Mouse (Mus musculus) ovary, postnatal 36 days (tissue): ENCODE data around the gene Eif5b.
"Not testable (repeated sequence)": the region's sequence is repeated elsewhere in the genome, so short reads cannot be mapped to it uniquely, and the experiment has no call there.

Experiments used
- DNase-seq: peaks from one replicate; pipeline ENCODE4 v3.0.0; 2022; ENCODE audit warnings: low spot score, mixed read lengths

The Eif5b gene

GRCm38 (mm10) chr1:38003046-38003445 is 5.2 kb downstream of the Eif5b start:
- no peak for DNase-seq

GRCm38 (mm10) chr1:38006741-38007140 is 8.9 kb downstream of the Eif5b start:
- no peak for DNase-seq

- DNase-seq, result no peak
Measured at GRCm38 (mm10) chr1:38011647-38012046, 13.8 kb downstream of the Eif5b start.

GRCm38 (mm10) chr1:38012104-38012503 is 14.3 kb downstream of the Eif5b start:
- no peak for DNase-seq

GRCm38 (mm10) chr1:38012509-38012908 is 14.7 kb downstream of the Eif5b start:
- no peak for DNase-seq

GRCm38 (mm10) chr1:38014551-38015203 is 16.9 kb downstream of the Eif5b start:
- DNase-seq, result no peak

- no peak for DNase-seq
Measured at GRCm38 (mm10) chr1:38027301-38027700, 29.5 kb downstream of the Eif5b start.

- DNase-seq, result no peak
Measured at GRCm38 (mm10) chr1:38031391-38031790, 33.6 kb downstream of the Eif5b start.

GRCm38 (mm10) chr1:38035521-38035920 is 37.7 kb downstream of the Eif5b start:
- DNase-seq, result no peak

- DNase-seq, result no peak
Measured at GRCm38 (mm10) chr1:38037375-38037774, 39.6 kb downstream of the Eif5b start.

GRCm38 (mm10) chr1:38038898-38039297 is 41.1 kb downstream of the Eif5b start:
- no peak for DNase-seq

- no peak for DNase-seq
Measured at GRCm38 (mm10) chr1:38048121-38048520, 50.3 kb downstream of the Eif5b start.

GRCm38 (mm10) chr1:38049562-38049961 is 51.8 kb downstream of the Eif5b start:
- DNase-seq, result no peak

GRCm38 (mm10) chr1:38055176-38055575 is 57.4 kb downstream of the Eif5b start:
- no peak for DNase-seq

GRCm38 (mm10) chr1:38058417-38058816 is 60.6 kb downstream of the Eif5b start:
- DNase-seq, result no peak

- not testable (repeated sequence) for DNase-seq
Measured at GRCm38 (mm10) chr1:38062156-38062555, 64.3 kb downstream of the Eif5b start.

- no peak for DNase-seq
Measured at GRCm38 (mm10) chr1:38067276-38067675, 69.5 kb downstream of the Eif5b start.

- no peak for DNase-seq
Measured at GRCm38 (mm10) chr1:38071326-38071725, 73.5 kb downstream of the Eif5b start.

GRCm38 (mm10) chr1:38081316-38081715 is 83.5 kb downstream of the Eif5b start:
- no peak for DNase-seq

GRCm38 (mm10) chr1:38103214-38103613 is 105.4 kb downstream of the Eif5b start:
- no peak for DNase-seq

- DNase-seq, result no peak
Measured at GRCm38 (mm10) chr1:38103813-38104212, 106.0 kb downstream of the Eif5b start.
